Mouse (Mus musculus): ENCODE measurements around the gene Pbx4. TPM values are rescaled to one million over a fixed set of nuclear protein-coding genes. Genes with fewer than 3 reads are reported as not detected.

The Pbx4 gene
- total and polyA plus RNA-seq, 3 experiments = 1.0 to 5.9 (median 2.4) TPM

DNA sequence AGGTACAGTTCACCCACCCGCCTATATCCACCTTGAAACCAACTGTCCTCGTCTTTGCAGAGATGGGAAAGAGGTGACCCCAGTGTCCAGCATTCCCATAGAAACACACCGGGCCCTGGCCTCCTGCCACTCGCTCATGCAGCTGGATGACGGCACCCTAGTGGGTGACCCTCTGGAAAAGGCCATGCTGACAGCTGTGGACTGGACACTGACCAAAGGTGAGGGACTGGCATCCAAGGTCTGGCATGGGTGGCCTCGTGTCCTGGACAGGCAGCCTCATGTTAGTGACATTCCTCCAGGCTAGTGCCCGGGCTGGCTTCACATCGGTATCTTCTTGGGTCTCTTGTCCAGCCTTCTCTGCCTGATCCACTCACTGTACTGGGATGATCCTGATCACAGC is 33.0 kb upstream of the Pbx4 start:
- in situ Hi-C loops (cut with MboI; ENCODE audit: low pct_ligation_motif_present, low pct_unique_long_range_greater_than_20kb, low sequenced_read_pairs) (no loop called here), dilution Hi-C loops (cut with MboI; ENCODE audit: extremely low pct_ligation_motif_present, extremely low pct_unique_long_range_greater_than_20kb, low sequenced_read_pairs) (no loop called here)
- H3K9me3 ChIP-seq (replicated peaks; ENCODE audit: low read length) = no peaks in the 10 kb centered on the region
- H3K9ac ChIP-seq (ENCODE audit: insufficient read depth, low read depth) = no peak overlapping the region
- H3K4me1 ChIP-seq (ENCODE audit: control insufficient read depth in 1 of 2, insufficient read depth in 2 of 2) = no peaks in the 10 kb centered on the region
- no peak for DNase-seq (ENCODE audit: extremely low read depth)
- H3K4me2 ChIP-seq (ENCODE audit: insufficient read depth, low read depth, poor library complexity, severe bottlenecking) = no peak overlapping the region
- H3K36me3 ChIP-seq (replicated peaks in 1 of 2; ENCODE audit: control insufficient read depth in 1 of 2, insufficient read depth in 1 of 2, low read length in 1 of 2) = peaks cover 96 to 98% of the 10 kb centered on the region in 2 experiments
- no peak overlapping the region for H3K27ac ChIP-seq (ENCODE audit: insufficient read depth, low read depth)
- no peaks in the 10 kb centered on the region; the same call in 1 of the 2 replicates for H3K79me2 ChIP-seq (replicated peaks; ENCODE audit: control insufficient read depth, extremely low read depth, insufficient read depth, poor library complexity, severe bottlenecking)
- TF ChIP-seq RAD21 (IDR thresholded peaks at IDR 0.05; ENCODE audit: low read depth, low read length) (no peak), HCFC1 (IDR thresholded peaks at IDR 0.05; ENCODE audit: low read depth, low read length) (no peak), PAX5 (IDR thresholded peaks at IDR 0.05; ENCODE audit: low read length) (no peak), SMC3 (IDR thresholded peaks at IDR 0.05; ENCODE audit: low read depth, low read length) (no peak), POLR2AphosphoS2 (IDR thresholded peaks at IDR 0.05; ENCODE audit: low read depth, low read length) (no peak), MAZ (IDR thresholded peaks at IDR 0.05; ENCODE audit: low read depth, low read length) (no peak), JUND (conservative IDR thresholded peaks at IDR 0.05; ENCODE audit: low read depth, low read length) (no peak), ZNF384 (IDR thresholded peaks at IDR 0.05; ENCODE audit: low read depth, low read length) (no peak), TCF12 (IDR thresholded peaks at IDR 0.05; ENCODE audit: low read depth, low read length) (no peak)
- H3K4me3 ChIP-seq (replicated peaks in 1 of 3; ENCODE audit: low read depth in 2 of 3, low read length in 2 of 3, poor library complexity in 1 of 3) = no peak overlapping the region
- H3K27me3 ChIP-seq (replicated peaks) = no peaks in the 10 kb centered on the region

DNA sequence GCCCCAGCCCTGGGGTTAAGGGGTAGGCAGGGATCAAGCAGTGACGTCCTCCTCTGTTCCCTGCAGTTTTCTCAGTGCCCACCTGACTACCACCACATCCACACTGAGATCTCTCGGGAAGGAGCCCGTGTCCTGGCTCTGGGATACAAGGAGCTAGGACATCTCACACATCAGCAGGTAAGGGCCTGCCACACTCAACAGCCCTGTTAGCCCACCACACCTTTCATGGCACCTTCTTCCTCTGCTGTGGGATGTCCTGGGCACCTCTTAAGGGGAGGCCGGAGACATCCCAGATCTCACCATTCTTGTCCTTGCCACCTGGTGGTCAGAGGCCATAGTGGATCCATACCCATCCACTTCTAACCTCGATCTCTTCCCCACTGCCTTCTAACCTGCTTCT is 32.3 kb upstream of the Pbx4 start:
- H3K79me2 ChIP-seq (replicated peaks; ENCODE audit: control insufficient read depth, extremely low read depth, insufficient read depth, poor library complexity, severe bottlenecking) = no peaks in the 10 kb centered on the region; the same call in 1 of the 2 replicates
- dilution Hi-C loops (cut with MboI; ENCODE audit: extremely low pct_ligation_motif_present, extremely low pct_unique_long_range_greater_than_20kb, low sequenced_read_pairs) = no loop called here
- H3K9me3 ChIP-seq (replicated peaks; ENCODE audit: low read length) = no peaks in the 10 kb centered on the region
- H3K36me3 ChIP-seq (replicated peaks in 1 of 2; ENCODE audit: control insufficient read depth in 1 of 2, insufficient read depth in 1 of 2, low read length in 1 of 2) = peaks cover 95 to 97% of the 10 kb centered on the region in 2 experiments
- H3K9ac ChIP-seq (ENCODE audit: insufficient read depth, low read depth) = no peak overlapping the region
- H3K27ac ChIP-seq (ENCODE audit: insufficient read depth, low read depth) = no peak overlapping the region
- H3K4me1 ChIP-seq (ENCODE audit: control insufficient read depth in 1 of 2, insufficient read depth in 2 of 2) = peaks cover under 1 to 1% of the 10 kb centered on the region in 2 experiments; a peak in 2 of 4 replicates
- H3K27me3 ChIP-seq (replicated peaks) = no peaks in the 10 kb centered on the region
- no peak for TF ChIP-seq ZNF384 (IDR thresholded peaks at IDR 0.05; ENCODE audit: low read depth, low read length)
- no peak for TF ChIP-seq BHLHE40 (IDR thresholded peaks at IDR 0.05; ENCODE audit: low read depth, low read length)
- TF ChIP-seq ETS1 (conservative IDR thresholded peaks at IDR 0.05; ENCODE audit: low read depth, low read length) = no peak
- TF ChIP-seq CHD2 (IDR thresholded peaks at IDR 0.05; ENCODE audit: low read length) = no peak
- TF ChIP-seq JUN (IDR thresholded peaks at IDR 0.05; ENCODE audit: insufficient read depth, low read depth, low read length) = no peak
- TF ChIP-seq TBP (conservative IDR thresholded peaks at IDR 0.05; ENCODE audit: low read depth, low read length) = no peak
- no peak for TF ChIP-seq MEF2A (IDR thresholded peaks at IDR 0.05; ENCODE audit: borderline replicate concordance, low read depth, low read length)
- no peak for TF ChIP-seq NELFE (IDR thresholded peaks at IDR 0.05; ENCODE audit: low read depth, low read length)
- no peak for TF ChIP-seq ZC3H11A (IDR thresholded peaks at IDR 0.05; ENCODE audit: low read depth, low read length)
- DNase-seq (ENCODE audit: extremely low read depth) = no peak
- in situ Hi-C loops (cut with MboI; ENCODE audit: low pct_ligation_motif_present, low pct_unique_long_range_greater_than_20kb, low sequenced_read_pairs) = no loop called here
- no peak overlapping the region for H3K4me3 ChIP-seq (replicated peaks in 1 of 3; ENCODE audit: low read depth in 2 of 3, low read length in 2 of 3, poor library complexity in 1 of 3)
- no peak overlapping the region for H3K4me2 ChIP-seq (ENCODE audit: insufficient read depth, low read depth, poor library complexity, severe bottlenecking)

Data from CH12.LX (cell line).